Mouse (Mus musculus): ENCODE measurements at regions not wholly inside any gene's neighbourhood (a gene's known extent, or its start where the extent isn't known, plus 50 kb on each side); places are given as distances from the start of the nearest gene placed in this dataset.

- TF ChIP-seq CTCF (IDR thresholded peaks at IDR 0.05; ENCODE audit: borderline replicate concordance, insufficient read depth, low read depth, low read length): no peak
- TF ChIP-seq POLR2A (IDR thresholded peaks at IDR 0.05; ENCODE audit: borderline replicate concordance, insufficient read depth, low read length): no peak
Measured at GRCm38 (mm10) chr15:62125718-62126117, 1202.9 kb upstream of the A1bg start.

Measured in cerebellum, adult 2 months (tissue).